Mouse (Mus musculus) heart, adult 2 months (tissue): Measurements from ENCODE around the gene Asb2. TPM values are rescaled to one million over a fixed set of nuclear protein-coding genes. Genes with fewer than 3 reads are reported as not detected.
A peak's percentile ranks its signal among the peaks of the same experiment; 100 is the strongest.

ENCODE experiments used
- DNase-seq, 2 experiments: peaks; one replicate each; pipeline ENCODE4 v3.0.0; 2021
- H3K27ac ChIP-seq: fragments of 200-600 bp; 2 replicates; pipeline ENCODE4 v1.8.1; 2022
- H3K27me3 ChIP-seq: fragments of 200-500 bp; 2 replicates; pipeline ENCODE4 v1.6.1; 2012; ENCODE audit warnings: mild to moderate bottlenecking, low read length, inconsistent platforms, mixed read lengths; ENCODE audit not compliant: control insufficient read depth, insufficient read depth
- H3K36me3 ChIP-seq: fragments of 200-500 bp; 2 replicates; pipeline ENCODE4 v1.6.1; 2012; ENCODE audit warnings: low read length, inconsistent platforms; ENCODE audit not compliant: control insufficient read depth, insufficient read depth
- H3K4me1 ChIP-seq: fragments of 200-500 bp; 2 replicates; pipeline ENCODE4 v1.6.1; 2011; ENCODE audit warnings: low read length; ENCODE audit not compliant: control insufficient read depth, insufficient read depth
- H3K4me3 ChIP-seq: fragments of 200-600 bp; 2 replicates; pipeline ENCODE4 v1.8.1; 2022
- H3K79me2 ChIP-seq: fragments of 200-500 bp; replicated peaks from 2 replicates; pipeline ENCODE4 v1.6.1; 2012; ENCODE audit warnings: mild to moderate bottlenecking, inconsistent platforms, low read length, moderate library complexity, mixed read lengths; ENCODE audit not compliant: control insufficient read depth, insufficient read depth
- H3K9ac ChIP-seq: fragments of 200-500 bp; 2 replicates; pipeline ENCODE4 v1.6.1; 2012; ENCODE audit warnings: low read depth, mild to moderate bottlenecking, control low read depth, inconsistent platforms, low read length, mixed read lengths
- CTCF ChIP-seq: fragments of 200-600 bp; IDR thresholded peaks from 2 replicates; pipeline ENCODE4 v1.8.1; 2022; ENCODE audit warnings: antibody characterized with exemption, mild to moderate bottlenecking, moderate library complexity
- EP300 ChIP-seq: fragments of 200-500 bp; IDR thresholded peaks from 2 replicates; pipeline ENCODE4 v1.6.1; 2011; ENCODE audit warnings: low read depth, low read length, control low read depth; ENCODE audit not compliant: insufficient read depth
- POLR2A ChIP-seq: fragments of 200-500 bp; IDR thresholded peaks from 2 replicates; pipeline ENCODE4 v1.6.1; 2011; ENCODE audit warnings: mild to moderate bottlenecking, low read depth, low read length, control low read depth; ENCODE audit not compliant: insufficient read depth
- WGBS: fragments of 180-500 bp; shearing (Covaris S2); methylation state at CpG from one replicate; pipeline ENCODE4 v1.1.7; 2018; 5-methylcytosine and 5-hydroxymethylcytosine counted together
- intact Hi-C: fragments of 180-260 bp; cut with DNase I; formaldehyde crosslinking; loops from one replicate; pipeline ENCODE4 v1.15.1; 2025
- long read RNA-seq: library from polyadenylated mRNA; stranded (forward); transcript quantifications from one replicate; pipeline ENCODE4 v2.0.0, GENCODE M21; 2021
- polyA plus RNA-seq: library from polyadenylated mRNA; depleted of rRNA; stranded (reverse); fragments of >200 nt; gene quantifications from 2 replicates; pipeline ENCODE4 v1.2.3, GENCODE M21; 2012; rRNA removed
- total RNA-seq, 2 experiments: library from RNA; stranded (reverse); gene quantifications; 2 replicates each; pipeline ENCODE4 v1.2.3; 2021

The Asb2 gene
- 100 to 1,000 TPM; 419 to 533 TPM for total RNA-seq
- polyA plus RNA-seq = 505 and 541 TPM in 2 replicates
- long read RNA-seq, transcript Asb2-201 (10 exons, 2,690 nt) = major isoform, 812 of 1,168 reads
- long read RNA-seq, transcript Asb2-202 (6 exons, 2,399 nt) = minor isoform, 5 of 1,168 reads
- long read RNA-seq, transcript Asb2-204 (8 exons, 2,283 nt) = minor isoform, 210 of 1,168 reads
- long read RNA-seq, partial matches to known transcripts = 97 of 1,168 reads
- long read RNA-seq, other reads (novel, unspliced or antisense) = 44 of 1,168 reads

DNA sequence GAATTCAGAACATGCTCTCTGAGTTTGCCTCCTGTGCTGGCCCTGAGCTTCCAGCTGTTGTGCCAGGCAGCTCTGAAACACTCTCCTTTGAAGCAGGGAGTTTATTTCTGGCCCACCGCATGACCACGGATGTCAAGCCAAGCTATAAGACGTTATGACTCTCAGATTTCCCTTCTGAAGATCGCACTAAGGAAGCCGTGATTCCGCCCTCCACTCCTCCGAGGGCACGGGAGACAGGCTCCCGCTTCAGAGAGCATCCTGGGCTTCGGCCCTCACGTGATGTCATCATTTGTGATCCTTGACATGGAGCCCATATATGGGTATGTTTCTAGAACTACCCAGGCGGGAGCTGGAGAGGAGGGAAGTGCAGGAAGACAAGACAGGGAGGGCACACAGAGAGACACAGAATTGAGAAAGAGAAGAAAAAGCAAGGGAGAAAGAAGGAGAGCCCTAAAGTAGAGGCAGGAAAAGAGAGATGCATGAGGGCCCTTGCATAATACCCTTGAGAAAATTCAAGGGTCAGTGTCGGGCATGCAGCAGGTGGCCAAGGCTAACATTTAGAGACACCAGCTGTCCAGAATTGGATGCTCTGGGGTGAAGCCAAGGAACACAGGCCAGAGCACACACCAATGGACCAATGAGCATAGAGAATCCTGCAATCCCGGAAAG lies at the start of gene Asb2:
Gene Asb2, minus strand, starts transcription at position 256 of the 669 bp plus-strand sequence.
- peak; percentile 58 to 69 for DNase-seq
- TF ChIP-seq CTCF (no peak), EP300 (peak; percentile 85), POLR2A (peak; percentile 94)
- H3K79me2 ChIP-seq = no peaks in the 10 kb centered on the region
- WGBS = 21% methylated on average over 14 of the region's 14 CpGs
- intact Hi-C loops = no loop called here
- H3K27ac ChIP-seq = peak within 1 kb of the TSS; percentile 95
- H3K36me3 ChIP-seq = peaks cover 2% of the 10 kb centered on the region; the same call in 1 of the 2 replicates
- no peaks in the 10 kb centered on the region for H3K27me3 ChIP-seq
- H3K4me1 ChIP-seq = peaks cover 15% of the 10 kb centered on the region
- H3K9ac ChIP-seq = peak within 1 kb of the TSS; percentile 81
- peak within 1 kb of the TSS; percentile 44 for H3K4me3 ChIP-seq

DNA sequence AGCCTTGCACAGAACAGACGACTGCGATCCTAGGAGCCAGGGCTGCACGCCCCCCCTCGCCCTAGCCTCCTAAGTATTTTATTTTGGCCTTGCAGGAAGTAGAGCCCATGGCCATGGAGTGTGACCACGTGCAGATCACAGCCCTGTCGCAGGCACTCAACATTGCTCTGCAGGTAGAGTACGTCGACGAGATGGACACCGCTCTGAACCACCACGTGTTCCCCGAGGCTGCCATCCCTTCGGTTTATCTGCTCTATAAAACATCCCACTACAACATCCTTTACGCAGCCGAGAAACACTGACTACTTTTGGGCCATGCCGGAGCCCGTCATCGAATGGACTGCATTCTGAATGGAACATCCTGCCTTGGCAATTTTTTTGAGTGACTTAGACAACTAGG lies 48.3 kb upstream of the Asb2 start:
- intact Hi-C loops = no loop called here
- 86% methylated on average over 18 of the region's 18 CpGs for WGBS

GRCm38 (mm10) chr12:103396751-103397150 lies 41.0 kb upstream of the Asb2 start:
- Histone ChIP-seq H3K9ac (no peak overlapping the region), H3K4me1 (no peaks in the 10 kb centered on the region; the same call in none of the 2 replicates), H3K36me3 (no peaks in the 10 kb centered on the region), H3K27me3 (no peaks in the 10 kb centered on the region), H3K4me3 (no peak overlapping the region), H3K27ac (no peak overlapping the region), H3K79me2 (no peaks in the 10 kb centered on the region)
- intact Hi-C loops = no loop called here
- no peak for DNase-seq
- WGBS = 51% methylated on average over 7 of the region's 7 CpGs
- TF ChIP-seq EP300 = no peak
- no peak for TF ChIP-seq POLR2A
- TF ChIP-seq CTCF = no peak

More for the DNA sequence above, 48.3 kb upstream of the Asb2 start:
- Histone ChIP-seq H3K36me3 (no peaks in the 10 kb centered on the region), H3K9ac (no peak overlapping the region), H3K27me3 (no peaks in the 10 kb centered on the region), H3K79me2 (no peaks in the 10 kb centered on the region), H3K4me1 (no peaks in the 10 kb centered on the region), H3K27ac (no peak overlapping the region), H3K4me3 (no peak overlapping the region)
- TF ChIP-seq EP300 = no peak
- TF ChIP-seq CTCF = no peak
- TF ChIP-seq POLR2A = no peak
- DNase-seq = no peak

DNA sequence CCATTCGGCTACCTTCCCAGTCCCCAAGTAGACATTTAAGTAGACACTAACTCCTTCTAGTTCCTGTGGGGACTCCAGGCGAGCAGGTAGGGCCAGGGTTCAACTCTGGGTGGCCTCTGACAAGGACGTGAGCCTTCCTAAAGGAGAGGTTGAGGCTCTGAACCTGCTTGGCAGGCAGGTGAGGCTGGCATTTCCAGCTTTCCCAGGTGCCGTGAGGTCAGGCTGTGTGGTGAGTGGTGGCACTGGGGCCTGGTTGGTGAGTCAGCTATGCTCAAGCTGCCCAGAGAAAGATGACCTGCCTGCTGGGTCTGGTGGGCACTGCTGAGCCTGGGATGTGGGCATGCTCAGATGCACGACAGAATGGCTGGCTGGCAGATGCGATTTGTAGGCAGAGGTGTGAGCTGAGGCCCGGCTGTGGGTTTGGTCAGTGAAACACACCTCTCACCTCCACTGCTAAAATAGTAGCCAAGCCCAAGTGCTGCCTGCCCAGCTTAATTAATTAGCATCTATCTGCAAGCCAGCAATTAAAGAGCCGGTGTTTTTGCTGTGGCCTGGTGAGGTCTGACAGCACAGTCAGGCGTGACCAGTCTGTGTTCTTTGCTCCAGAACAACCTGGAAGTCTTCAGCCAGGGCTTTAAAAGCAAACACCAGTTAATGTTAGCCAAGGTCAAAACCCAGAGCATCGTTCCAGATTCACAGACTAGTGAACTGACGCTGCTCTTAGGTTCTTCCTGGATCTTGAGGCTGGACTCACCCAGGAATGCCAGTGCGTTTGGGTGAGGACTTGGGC lies 39.9 kb upstream of the Asb2 start:
- H3K27ac ChIP-seq = no peak overlapping the region
- H3K4me1 ChIP-seq = no peaks in the 10 kb centered on the region; the same call in none of the 2 replicates
- TF ChIP-seq EP300 = no peak
- TF ChIP-seq POLR2A = no peak
- TF ChIP-seq CTCF = no peak
- DNase-seq = no peak
- no peaks in the 10 kb centered on the region for H3K27me3 ChIP-seq
- WGBS = 73% methylated on average over 12 of the region's 12 CpGs
- no peak overlapping the region for H3K4me3 ChIP-seq
- no peak overlapping the region for H3K9ac ChIP-seq
- H3K36me3 ChIP-seq = no peaks in the 10 kb centered on the region
- intact Hi-C loops = no loop called here
- H3K79me2 ChIP-seq = no peaks in the 10 kb centered on the region

GRCm38 (mm10) chr12:103393528-103393927 lies 37.7 kb upstream of the Asb2 start:
- no peak overlapping the region for H3K4me3 ChIP-seq
- no peak overlapping the region for H3K27ac ChIP-seq

More at GRCm38 (mm10) chr12:103393528-103393927, 37.7 kb upstream of the Asb2 start:
- 64% methylated on average over 6 of the region's 6 CpGs for WGBS
- Histone ChIP-seq H3K4me1 (peaks cover 3% of the 10 kb centered on the region), H3K79me2 (no peaks in the 10 kb centered on the region), H3K27me3 (no peaks in the 10 kb centered on the region), H3K36me3 (no peaks in the 10 kb centered on the region), H3K9ac (no peak overlapping the region)
- intact Hi-C loops = no loop called here
- TF ChIP-seq EP300 (no peak), CTCF (no peak), POLR2A (no peak)
- DNase-seq = no peak
